Mouse (Mus musculus) neutrophil, adult 5-6 weeks (primary cell): Measurements from ENCODE around the gene Gphb5. TPM values are rescaled to one million over a fixed set of nuclear protein-coding genes. Genes with fewer than 3 reads are reported as not detected.
"Not testable (repeated sequence)": the region's sequence is repeated elsewhere in the genome, so short reads cannot be mapped to it uniquely, and the experiment has no call there.

Experiments used
- ATAC-seq: fragments of 151-379, 151-347 bp; 2 replicates; pipeline ENCODE4 v1.8.0; 2017; ENCODE audit warnings: mild to moderate bottlenecking, moderate TSS enrichment; ENCODE audit not compliant: insufficient number of reproducible peaks, poor library complexity, low FRiP score, severe bottlenecking; ENCODE audit errors: extremely low read depth
- total RNA-seq: library from RNA; stranded (forward); fragments of 200-1000 nt; gene quantifications from 2 replicates; pipeline ENCODE4 v1.2.3, GENCODE M21; 2017

The Gphb5 gene
- not detected in 2 replicates for total RNA-seq

DNA sequence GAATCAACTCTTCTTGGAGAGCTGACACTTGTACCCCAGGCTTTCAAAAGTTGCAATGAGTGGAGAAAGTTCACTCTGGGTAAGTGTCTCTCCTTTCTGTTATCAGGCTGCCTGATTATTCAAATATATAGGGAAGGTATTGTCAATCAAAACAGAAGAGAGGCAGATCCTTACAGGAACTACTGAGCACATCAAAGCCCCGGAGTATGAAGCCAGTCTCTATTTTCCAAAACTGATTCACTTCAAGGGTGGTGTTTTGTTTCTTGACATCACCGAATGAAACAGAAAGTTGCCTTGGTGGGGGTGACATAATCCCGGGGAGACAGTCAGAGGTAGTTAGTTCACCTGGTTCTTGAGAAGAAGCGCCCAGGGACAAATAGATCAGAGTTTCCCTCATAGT lies at the start of gene Gphb5:
Gene Gphb5 (minus strand): TSS at position 101 of the 400 bp plus-strand sequence.
- ATAC-seq: no peak

DNA sequence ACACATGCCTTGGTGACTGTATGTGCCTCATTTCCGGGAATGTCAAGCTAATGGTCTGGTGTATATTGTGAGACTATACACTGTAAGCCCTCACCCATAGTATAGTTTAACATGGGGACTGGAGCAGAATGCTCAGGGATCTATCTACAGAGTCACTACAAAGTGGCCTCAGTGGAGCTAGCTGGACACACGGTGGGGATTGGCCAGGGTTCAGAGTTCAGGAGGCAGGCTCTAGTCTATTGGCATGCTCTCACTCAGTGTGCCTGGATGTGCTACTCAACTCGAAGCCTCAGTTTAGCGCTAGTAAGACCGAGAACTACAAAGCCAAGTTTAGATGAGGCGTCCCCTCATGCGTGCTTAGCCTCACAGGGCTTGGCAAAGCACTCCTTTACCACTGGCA lies 49.6 kb upstream of the Gphb5 start:
- no peak for ATAC-seq

GRCm38 (mm10) chr12:75464016-75464769 lies 47.6 kb upstream of the Gphb5 start:
- ATAC-seq: no peak

DNA sequence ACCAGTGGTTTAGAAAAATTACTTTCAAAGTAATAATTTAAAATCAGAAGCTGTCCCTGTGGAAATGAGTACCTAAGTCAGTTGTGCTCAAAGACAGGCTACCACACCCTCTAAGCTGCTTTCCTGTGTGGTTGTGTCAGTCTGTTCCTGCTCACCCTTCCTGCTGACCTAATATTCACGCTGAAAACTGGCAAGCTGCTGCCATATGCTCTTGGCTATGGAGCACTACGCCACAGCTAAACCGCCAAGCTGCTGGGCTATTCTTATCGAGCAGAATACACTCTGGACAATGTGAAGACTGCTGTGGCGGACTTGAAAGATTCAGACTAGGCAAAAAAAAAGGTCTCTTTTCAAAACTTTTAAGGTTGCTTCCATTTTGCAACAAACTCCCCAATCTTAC lies 44.0 kb upstream of the Gphb5 start:
- no peak for ATAC-seq

GRCm38 (mm10) chr12:75459656-75460055 lies 43.1 kb upstream of the Gphb5 start:
- no peak for ATAC-seq

DNA sequence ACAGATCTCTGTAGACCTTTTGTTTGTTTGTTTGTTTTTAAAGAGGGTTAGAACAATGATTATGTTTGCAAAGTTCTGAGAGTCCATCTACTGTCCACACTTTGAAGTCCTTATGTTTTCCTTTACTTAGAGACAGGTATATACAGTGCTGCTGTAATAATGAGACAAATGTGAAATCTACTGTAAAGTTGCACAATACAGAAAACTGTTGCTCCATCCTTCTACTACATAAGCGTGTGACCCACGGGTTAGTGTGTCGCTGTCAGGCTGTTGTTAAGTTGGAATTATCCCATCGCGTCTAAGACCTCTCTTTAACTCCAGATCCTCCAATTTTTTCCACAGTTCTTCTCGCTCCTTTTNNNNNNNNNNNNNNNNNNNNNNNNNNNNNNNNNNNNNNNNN lies 36.9 kb upstream of the Gphb5 start:
- no peak for ATAC-seq

- ATAC-seq: no peak
Measured at GRCm38 (mm10) chr12:75453027-75453426, 36.4 kb upstream of the Gphb5 start.

DNA sequence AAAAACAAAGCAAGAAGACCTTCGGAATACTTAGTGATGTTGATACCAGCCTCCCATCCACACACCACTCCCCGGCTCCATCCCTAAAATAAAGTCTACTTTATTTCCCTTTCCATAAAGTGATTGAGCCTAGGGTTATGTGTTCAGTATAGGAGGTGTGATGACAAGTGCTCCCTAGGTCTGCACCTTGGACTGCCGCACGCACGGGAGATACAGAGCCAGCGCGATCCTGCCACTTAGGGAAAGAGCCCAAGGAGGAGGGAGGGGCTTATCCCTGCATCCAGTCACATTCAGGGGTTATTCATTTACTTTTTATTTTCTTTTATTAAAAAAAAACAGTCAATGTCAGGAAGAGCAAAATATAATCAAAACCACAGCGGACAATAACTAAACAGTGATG lies 34.0 kb upstream of the Gphb5 start:
- ATAC-seq: no peak

DNA sequence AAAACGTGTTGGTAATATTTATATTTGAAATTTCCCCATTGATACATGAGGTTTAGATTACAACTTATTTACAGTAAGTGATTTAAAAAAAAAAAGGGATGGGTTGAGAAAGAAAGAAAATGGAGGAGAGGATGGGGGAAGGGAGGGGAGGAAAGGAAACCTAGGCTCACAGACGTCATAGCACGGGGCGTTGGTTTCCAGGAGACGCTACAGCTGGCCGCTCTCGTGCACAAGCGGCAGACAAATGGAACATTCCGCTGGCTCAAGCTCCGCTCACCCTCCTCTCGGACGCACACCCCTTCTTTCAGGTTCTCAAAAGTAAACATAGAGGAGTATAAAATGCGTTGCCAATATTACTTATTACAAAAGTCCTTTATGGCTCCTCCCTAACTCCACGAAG lies 33.4 kb upstream of the Gphb5 start:
- no peak for ATAC-seq

DNA sequence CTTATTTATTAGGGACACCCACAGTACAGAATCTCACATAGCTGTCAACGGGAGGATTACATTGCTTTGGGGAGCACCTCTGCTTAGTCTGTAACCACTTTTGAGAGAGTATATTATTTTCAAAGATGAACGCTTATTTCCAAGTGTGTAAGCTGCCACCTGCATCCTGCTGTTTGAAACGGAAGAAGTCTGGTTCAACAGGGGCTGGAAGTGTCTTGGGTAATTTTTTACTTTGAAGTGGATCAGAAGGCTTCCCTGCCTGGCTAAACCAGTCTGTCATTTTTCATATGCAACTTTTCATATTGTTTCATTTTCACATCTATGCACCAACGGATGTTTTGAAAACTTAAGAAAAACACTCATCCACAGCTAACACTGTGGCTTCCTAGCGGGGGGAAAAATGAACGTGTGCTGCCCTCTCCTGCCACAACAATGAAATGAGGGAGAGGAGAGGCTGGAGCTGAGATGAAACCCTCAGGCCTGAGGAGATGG lies 32.9 kb upstream of the Gphb5 start:
- no peak for ATAC-seq

- ATAC-seq: no peak
Measured at GRCm38 (mm10) chr12:75448921-75449320, 32.3 kb upstream of the Gphb5 start.

DNA sequence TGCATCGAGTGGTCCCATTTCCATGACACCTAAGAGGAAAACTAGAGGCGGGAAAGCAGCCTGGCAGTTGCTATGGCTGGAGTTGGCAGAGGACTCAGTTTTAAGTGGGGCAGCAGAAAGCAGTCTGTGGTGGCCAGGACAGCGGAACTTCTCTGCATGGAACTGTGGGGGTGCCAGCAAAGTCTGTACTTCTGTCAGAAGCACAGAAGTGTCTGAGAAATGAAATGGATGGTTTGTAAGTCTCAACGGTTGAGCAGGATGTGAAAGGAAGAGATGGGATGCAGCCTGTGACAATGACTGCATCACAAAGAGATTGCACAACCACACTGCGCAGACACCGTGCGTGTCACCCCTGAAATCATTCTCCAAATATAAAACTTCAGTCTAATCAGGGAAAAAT lies 29.7 kb upstream of the Gphb5 start:
- no peak for ATAC-seq

GRCm38 (mm10) chr12:75432400-75432799 lies 15.8 kb upstream of the Gphb5 start:
- not testable (repeated sequence) for ATAC-seq

DNA sequence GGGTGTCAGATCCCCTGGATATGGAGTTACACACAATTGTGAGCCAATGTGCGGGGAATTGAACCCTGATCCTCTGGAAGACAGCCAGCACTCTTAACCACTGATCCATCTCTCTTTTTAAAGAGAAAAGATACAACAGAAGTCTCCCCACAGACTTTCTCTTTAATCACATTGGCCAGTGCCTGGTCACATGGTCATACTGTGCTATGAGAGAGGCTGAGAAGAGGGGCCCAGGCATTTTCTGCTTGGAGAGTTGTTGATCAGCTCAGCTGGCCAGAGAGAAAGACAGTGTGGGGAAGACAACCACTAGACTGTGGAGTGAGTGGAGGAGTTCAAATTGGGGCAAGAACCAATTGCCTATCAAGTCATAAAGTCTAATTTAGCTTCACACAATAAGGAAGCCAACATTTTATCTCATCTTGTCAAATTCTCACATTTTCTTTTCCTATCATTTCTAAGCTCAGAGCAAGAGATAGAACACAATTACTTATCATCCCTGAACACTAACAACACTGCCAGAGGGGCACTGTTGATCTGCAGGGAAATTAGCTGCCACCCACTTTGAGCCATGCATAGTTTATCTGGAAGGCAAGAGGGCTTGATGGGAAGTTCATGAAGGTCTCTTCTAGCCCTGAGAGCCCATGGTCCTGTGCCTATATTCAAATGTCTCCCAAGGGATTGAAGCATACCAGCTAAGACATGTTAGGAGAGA lies 13.3 kb upstream of the Gphb5 start:
- ATAC-seq: no peak

- no peak for ATAC-seq
Measured at GRCm38 (mm10) chr12:75428719-75429118, 12.1 kb upstream of the Gphb5 start.

- ATAC-seq: no peak
Measured at GRCm38 (mm10) chr12:75425882-75426281, 9.3 kb upstream of the Gphb5 start.

GRCm38 (mm10) chr12:75424817-75425216 lies 8.2 kb upstream of the Gphb5 start:
- ATAC-seq: no peak

GRCm38 (mm10) chr12:75424359-75424758 lies 7.8 kb upstream of the Gphb5 start:
- no peak for ATAC-seq

- peak; percentile 25; the same call in 1 of the 2 replicates for ATAC-seq
Measured at GRCm38 (mm10) chr12:75414991-75415390, 1.6 kb downstream of the Gphb5 start.

DNA sequence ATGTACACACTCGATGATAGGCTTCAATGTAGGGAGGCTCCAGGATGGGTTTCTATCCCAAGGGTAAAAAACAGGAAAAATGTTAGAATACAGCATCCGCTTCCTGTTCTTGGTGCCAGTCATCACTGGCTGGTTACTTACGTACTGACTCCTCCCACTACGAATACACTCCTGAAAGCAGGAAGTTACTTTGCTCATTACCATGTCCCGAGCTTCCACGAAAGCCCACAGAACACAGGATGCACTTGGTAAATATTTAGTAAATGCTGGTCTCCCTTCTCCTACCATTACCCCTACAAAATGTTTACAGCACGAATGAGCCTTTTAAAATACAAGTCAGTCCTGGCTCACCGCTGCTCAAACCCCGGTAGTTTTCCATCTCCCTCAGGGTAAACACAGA lies 3.6 kb downstream of the Gphb5 start:
- ATAC-seq: peak; percentile 37; the same call in 1 of the 2 replicates
